Mouse (Mus musculus): ENCODE results near the gene Cacna1d. TPM values are rescaled to one million over a fixed set of nuclear protein-coding genes. Genes with fewer than 3 reads are reported as not detected.

Gene Cacna1d
- polyA plus RNA-seq, 1 experiment from 2014 or later, result 2.2 TPM

DNA sequence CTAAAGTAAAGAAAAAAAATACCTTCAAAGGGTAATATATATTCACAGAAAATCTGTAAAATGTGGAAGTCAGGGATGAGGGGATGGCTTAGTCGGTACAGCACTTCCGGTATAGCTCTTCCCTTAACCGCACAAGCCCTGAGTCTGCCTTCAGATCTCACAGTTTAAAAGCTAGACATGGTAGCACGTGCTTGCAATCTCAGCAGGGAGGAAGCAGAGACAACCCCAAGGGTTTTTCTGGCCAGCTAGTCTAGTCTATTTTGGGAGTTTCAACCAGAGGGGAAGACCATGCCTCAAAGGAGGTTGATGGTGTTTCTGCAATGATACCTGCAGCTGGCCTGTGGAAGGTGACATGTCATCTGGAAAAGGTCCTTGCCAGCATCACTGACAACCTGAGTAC is 128.9 kb downstream of the Cacna1d start:
- H3K4me3 ChIP-seq (ENCODE audit: low read depth, low read length), result no peak overlapping the region
- H3K9me3 ChIP-seq (ENCODE audit: control insufficient read depth, low read length), result no peaks in the 10 kb centered on the region
- 85% methylated on average over 4 of the region's 4 CpGs for WGBS
- TF ChIP-seq CTCF (IDR thresholded peaks at IDR 0.05; ENCODE audit: low read depth) (no peak), EP300 (optimal IDR thresholded peaks at IDR 0.05) (no peak)
- ATAC-seq (ENCODE audit: low FRiP score, low TSS enrichment) (no peak), DNase-seq (ENCODE audit: low spot score) (no peak)
- H3K27me3 ChIP-seq (ENCODE audit: control insufficient read depth, insufficient read depth, low read length), result no peaks in the 10 kb centered on the region
- H3K27ac ChIP-seq (replicated peaks), result no peak overlapping the region
- H3K4me1 ChIP-seq (replicated peaks; ENCODE audit: control insufficient read depth, insufficient read depth), result 0 out of 2 replicates have a peak, but pooled peaks cover 3% of the 10 kb centered on the region
- H3K9ac ChIP-seq (ENCODE audit: low read length), result no peak overlapping the region
- no peaks in the 10 kb centered on the region for H3K36me3 ChIP-seq (ENCODE audit: control insufficient read depth, insufficient read depth, low read length)
- H3K4me2 ChIP-seq (replicated peaks; ENCODE audit: low read depth), result no peak overlapping the region

DNA sequence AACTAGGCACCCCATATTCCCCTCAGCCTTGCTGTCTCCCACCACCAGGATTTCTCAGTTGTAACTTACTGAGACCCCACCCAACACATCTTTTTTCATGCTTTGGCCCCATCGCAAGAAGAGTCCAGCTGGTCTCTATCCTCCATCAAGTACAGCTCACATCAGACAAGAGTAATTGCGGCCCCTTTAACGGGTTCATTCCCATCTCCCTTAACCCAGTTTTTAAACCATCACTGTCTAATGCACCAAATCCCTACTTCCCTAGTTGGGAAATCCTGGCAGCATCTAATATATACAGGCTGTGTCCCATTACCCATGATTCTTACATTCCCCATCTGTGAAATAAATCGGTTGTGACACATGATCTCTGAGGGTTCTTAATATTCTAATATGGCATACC is 130.8 kb downstream of the Cacna1d start:
- Histone ChIP-seq H3K4me1 (replicated peaks; ENCODE audit: control insufficient read depth, insufficient read depth) (0 out of 2 replicates have a peak, but pooled peaks cover 3% of the 10 kb centered on the region), H3K4me3 (ENCODE audit: low read depth, low read length) (no peak overlapping the region), H3K27ac (replicated peaks) (no peak overlapping the region), H3K27me3 (ENCODE audit: control insufficient read depth, insufficient read depth, low read length) (no peaks in the 10 kb centered on the region), H3K9me3 (ENCODE audit: control insufficient read depth, low read length) (no peaks in the 10 kb centered on the region), H3K36me3 (ENCODE audit: control insufficient read depth, insufficient read depth, low read length) (no peaks in the 10 kb centered on the region), H3K9ac (ENCODE audit: low read length) (no peak overlapping the region), H3K4me2 (replicated peaks; ENCODE audit: low read depth) (no peak overlapping the region)
- TF ChIP-seq EP300 (optimal IDR thresholded peaks at IDR 0.05) (no peak), CTCF (IDR thresholded peaks at IDR 0.05; ENCODE audit: low read depth) (no peak)
- DNase-seq (ENCODE audit: low spot score) (no peak), ATAC-seq (ENCODE audit: low FRiP score, low TSS enrichment) (peak; percentile 24; the same call in 1 of the 2 replicates)
- WGBS, result 45% methylated on average over 4 of the region's 4 CpGs

GRCm38 (mm10) chr14:30360004-30360403 is 131.3 kb downstream of the Cacna1d start:
- Histone ChIP-seq H3K9me3 (ENCODE audit: control insufficient read depth, low read length) (no peaks in the 10 kb centered on the region), H3K4me1 (replicated peaks; ENCODE audit: control insufficient read depth, insufficient read depth) (0 out of 2 replicates have a peak, but pooled peaks cover 3% of the 10 kb centered on the region), H3K9ac (ENCODE audit: low read length) (no peak overlapping the region), H3K4me3 (ENCODE audit: low read depth, low read length) (no peak overlapping the region), H3K36me3 (ENCODE audit: control insufficient read depth, insufficient read depth, low read length) (no peaks in the 10 kb centered on the region), H3K27me3 (ENCODE audit: control insufficient read depth, insufficient read depth, low read length) (no peaks in the 10 kb centered on the region), H3K4me2 (replicated peaks; ENCODE audit: low read depth) (no peak overlapping the region), H3K27ac (replicated peaks) (no peak overlapping the region)
- ATAC-seq (ENCODE audit: low FRiP score, low TSS enrichment), result 0 out of 2 replicates have a peak, but pooled peaks have one; percentile 38
- TF ChIP-seq EP300 (optimal IDR thresholded peaks at IDR 0.05) (no peak), CTCF (IDR thresholded peaks at IDR 0.05; ENCODE audit: low read depth) (peak; percentile 39)
- DNase-seq (ENCODE audit: low spot score), result no peak
- WGBS, result 50% methylated on average over 6 of the region's 6 CpGs

- 69% methylated on average over 1 of the region's 1 CpGs for WGBS
- Histone ChIP-seq H3K4me1 (replicated peaks; ENCODE audit: control insufficient read depth, insufficient read depth) (0 out of 2 replicates have a peak, but pooled peaks cover 3% of the 10 kb centered on the region), H3K9me3 (ENCODE audit: control insufficient read depth, low read length) (no peaks in the 10 kb centered on the region), H3K27me3 (ENCODE audit: control insufficient read depth, insufficient read depth, low read length) (no peaks in the 10 kb centered on the region), H3K27ac (replicated peaks) (no peak overlapping the region), H3K4me3 (ENCODE audit: low read depth, low read length) (no peak overlapping the region), H3K36me3 (ENCODE audit: control insufficient read depth, insufficient read depth, low read length) (no peaks in the 10 kb centered on the region), H3K9ac (ENCODE audit: low read length) (no peak overlapping the region), H3K4me2 (replicated peaks; ENCODE audit: low read depth) (no peak overlapping the region)
- DNase-seq (ENCODE audit: low spot score) (no peak), ATAC-seq (ENCODE audit: low FRiP score, low TSS enrichment) (no peak)
- no peak for TF ChIP-seq EP300 (optimal IDR thresholded peaks at IDR 0.05)
- TF ChIP-seq CTCF (IDR thresholded peaks at IDR 0.05; ENCODE audit: low read depth), result no peak
Observed at GRCm38 (mm10) chr14:30358028-30358427, 133.2 kb downstream of the Cacna1d start.

DNA sequence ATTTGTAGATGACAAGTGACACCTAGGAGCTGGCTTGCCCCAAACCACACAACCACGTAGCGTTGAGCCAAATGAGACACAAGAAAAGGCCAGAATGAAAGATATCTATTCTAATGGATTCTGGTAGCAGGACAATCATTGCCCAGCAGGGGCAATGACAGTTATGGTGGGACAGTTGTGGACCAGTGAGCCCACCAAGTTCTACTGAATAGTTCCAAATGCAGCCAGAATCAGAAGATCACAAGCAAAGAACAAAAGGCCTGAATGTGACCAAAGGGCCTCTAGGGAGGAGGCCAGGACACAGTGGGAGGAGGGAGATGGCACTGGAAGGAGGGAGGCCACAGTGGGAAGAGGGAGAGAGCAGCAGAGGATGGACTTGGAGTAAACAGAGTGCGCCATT is 134.8 kb downstream of the Cacna1d start:
- Histone ChIP-seq H3K4me1 (replicated peaks; ENCODE audit: control insufficient read depth, insufficient read depth) (0 out of 2 replicates have a peak, but pooled peaks cover 3% of the 10 kb centered on the region), H3K9me3 (ENCODE audit: control insufficient read depth, low read length) (no peaks in the 10 kb centered on the region), H3K27ac (replicated peaks) (no peak overlapping the region), H3K4me2 (replicated peaks; ENCODE audit: low read depth) (no peak overlapping the region), H3K4me3 (ENCODE audit: low read depth, low read length) (no peak overlapping the region), H3K36me3 (ENCODE audit: control insufficient read depth, insufficient read depth, low read length) (no peaks in the 10 kb centered on the region), H3K27me3 (ENCODE audit: control insufficient read depth, insufficient read depth, low read length) (no peaks in the 10 kb centered on the region), H3K9ac (ENCODE audit: low read length) (no peak overlapping the region)
- TF ChIP-seq EP300 (optimal IDR thresholded peaks at IDR 0.05), result no peak
- peak; percentile 9 for DNase-seq (ENCODE audit: low spot score)
- ATAC-seq (ENCODE audit: low FRiP score, low TSS enrichment), result no peak
- WGBS, result 78% methylated on average over 3 of the region's 3 CpGs

DNA sequence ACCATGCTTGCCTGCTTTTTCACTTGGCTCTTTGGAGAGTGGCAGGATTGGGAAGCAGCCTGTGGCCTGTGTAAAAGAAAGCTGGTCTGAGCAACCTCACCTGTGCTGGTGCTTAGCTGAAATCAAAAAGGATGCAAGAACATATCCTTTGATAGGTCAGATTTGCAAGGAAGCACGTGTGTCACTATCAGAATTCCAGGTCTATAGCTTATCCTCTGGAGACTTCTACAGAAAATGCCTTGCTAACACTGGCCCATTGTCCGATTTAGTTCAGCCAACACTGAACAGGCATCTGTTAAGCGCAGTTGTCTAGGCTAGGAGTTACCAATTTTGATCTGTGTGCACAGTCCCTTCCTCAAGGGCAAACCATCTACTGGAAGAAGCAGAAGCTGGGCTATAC is 136.5 kb downstream of the Cacna1d start:
- no peaks in the 10 kb centered on the region for H3K36me3 ChIP-seq (ENCODE audit: control insufficient read depth, insufficient read depth, low read length)
- H3K4me2 ChIP-seq (replicated peaks; ENCODE audit: low read depth), result no peak overlapping the region
- H3K4me3 ChIP-seq (ENCODE audit: low read depth, low read length), result no peak overlapping the region
- DNase-seq (ENCODE audit: low spot score) (peak; percentile 11), ATAC-seq (ENCODE audit: low FRiP score, low TSS enrichment) (no peak)
- no peak overlapping the region for H3K9ac ChIP-seq (ENCODE audit: low read length)
- H3K9me3 ChIP-seq (ENCODE audit: control insufficient read depth, low read length), result no peaks in the 10 kb centered on the region
- no peak for TF ChIP-seq EP300 (optimal IDR thresholded peaks at IDR 0.05)
- no peak for TF ChIP-seq CTCF (IDR thresholded peaks at IDR 0.05; ENCODE audit: low read depth)
- H3K4me1 ChIP-seq (replicated peaks; ENCODE audit: control insufficient read depth, insufficient read depth), result no peaks in the 10 kb centered on the region
- no peak overlapping the region for H3K27ac ChIP-seq (replicated peaks)
- H3K27me3 ChIP-seq (ENCODE audit: control insufficient read depth, insufficient read depth, low read length), result no peaks in the 10 kb centered on the region
- WGBS, result 73% methylated on average over 3 of the region's 3 CpGs

Data from stomach, postnatal 0 days (tissue).